Mouse (Mus musculus): ENCODE data around the gene Tns1. TPM values are rescaled to one million over a fixed set of nuclear protein-coding genes. Genes with fewer than 3 reads are reported as not detected.

Gene Tns1
- polyA plus RNA-seq, 1 experiment from 2014 or later, result 15.3 TPM

- Histone ChIP-seq H3K36me3 (peaks cover 46% of the 10 kb centered on the region), H3K27ac (no peak overlapping the region), H3K27me3 (ENCODE audit: insufficient read depth, poor library complexity, severe bottlenecking) (no peaks in the 10 kb centered on the region), H3K9me3 (no peaks in the 10 kb centered on the region), H3K4me1 (replicated peaks) (peaks cover 32% of the 10 kb centered on the region), H3K4me3 (no peak overlapping the region)
- DNase-seq (ENCODE audit: low spot score), result no peak
- WGBS, result 91% methylated on average over 13 of the region's 13 CpGs
These were observed 129.0 kb downstream of the Tns1 start for GRCm38 (mm10) chr1:73995063-73995810.

- no peaks in the 10 kb centered on the region for H3K27me3 ChIP-seq (ENCODE audit: insufficient read depth, poor library complexity, severe bottlenecking)
- no peak overlapping the region for H3K4me3 ChIP-seq
- DNase-seq (ENCODE audit: low spot score), result no peak
- WGBS, result 80% methylated on average over 7 of the region's 7 CpGs
- no peaks in the 10 kb centered on the region for H3K9me3 ChIP-seq
- H3K36me3 ChIP-seq, result peaks cover 52% of the 10 kb centered on the region
- peaks cover 20% of the 10 kb centered on the region for H3K4me1 ChIP-seq (replicated peaks)
- H3K27ac ChIP-seq, result no peak overlapping the region
These were observed 130.3 kb downstream of the Tns1 start for GRCm38 (mm10) chr1:73993901-73994426.

- H3K27ac ChIP-seq, result no peak overlapping the region
- peaks cover 16% of the 10 kb centered on the region for H3K4me1 ChIP-seq (replicated peaks)
- 85% methylated on average over 7 of the region's 7 CpGs for WGBS
- DNase-seq (ENCODE audit: low spot score), result no peak
- H3K27me3 ChIP-seq (ENCODE audit: insufficient read depth, poor library complexity, severe bottlenecking), result no peaks in the 10 kb centered on the region
- peaks cover 56% of the 10 kb centered on the region for H3K36me3 ChIP-seq
- H3K9me3 ChIP-seq, result no peaks in the 10 kb centered on the region
- H3K4me3 ChIP-seq, result no peak overlapping the region
These were observed 131.0 kb downstream of the Tns1 start for GRCm38 (mm10) chr1:73993279-73993678.

- Histone ChIP-seq H3K4me3 (no peak overlapping the region), H3K4me1 (replicated peaks) (peaks cover 20% of the 10 kb centered on the region), H3K9me3 (no peaks in the 10 kb centered on the region), H3K27me3 (ENCODE audit: insufficient read depth, poor library complexity, severe bottlenecking) (no peaks in the 10 kb centered on the region), H3K36me3 (peaks cover 57% of the 10 kb centered on the region), H3K27ac (peak overlapping the region; percentile 46)
- WGBS, result 59% methylated on average over 5 of the region's 5 CpGs
- DNase-seq (ENCODE audit: low spot score), result no peak
These were observed 131.9 kb downstream of the Tns1 start for GRCm38 (mm10) chr1:73992201-73992938.

GRCm38 (mm10) chr1:73991226-73991625 lies 133.0 kb downstream of the Tns1 start:
- WGBS, result 83% methylated on average over 7 of the region's 7 CpGs
- no peak for DNase-seq (ENCODE audit: low spot score)
- Histone ChIP-seq H3K4me1 (replicated peaks) (peaks cover 20% of the 10 kb centered on the region), H3K4me3 (no peak overlapping the region), H3K9me3 (no peaks in the 10 kb centered on the region), H3K27me3 (ENCODE audit: insufficient read depth, poor library complexity, severe bottlenecking) (no peaks in the 10 kb centered on the region), H3K36me3 (peaks cover 57% of the 10 kb centered on the region), H3K27ac (no peak overlapping the region)

- H3K27me3 ChIP-seq (ENCODE audit: insufficient read depth, poor library complexity, severe bottlenecking), result no peaks in the 10 kb centered on the region
- no peaks in the 10 kb centered on the region for H3K9me3 ChIP-seq
- H3K27ac ChIP-seq, result no peak overlapping the region
- peaks cover 53% of the 10 kb centered on the region for H3K36me3 ChIP-seq
- H3K4me3 ChIP-seq, result no peak overlapping the region
- H3K4me1 ChIP-seq (replicated peaks), result peaks cover 20% of the 10 kb centered on the region
- 88% methylated on average over 3 of the region's 3 CpGs for WGBS
- DNase-seq (ENCODE audit: low spot score), result no peak
These were observed 134.2 kb downstream of the Tns1 start for GRCm38 (mm10) chr1:73990024-73990423.

- Histone ChIP-seq H3K27me3 (ENCODE audit: insufficient read depth, poor library complexity, severe bottlenecking) (no peaks in the 10 kb centered on the region), H3K4me1 (replicated peaks) (peaks cover 17% of the 10 kb centered on the region), H3K9me3 (no peaks in the 10 kb centered on the region), H3K27ac (no peak overlapping the region), H3K36me3 (peaks cover 57% of the 10 kb centered on the region), H3K4me3 (no peak overlapping the region)
- no peak for DNase-seq (ENCODE audit: low spot score)
- 59% methylated on average over 9 of the region's 9 CpGs for WGBS
These were observed 136.5 kb downstream of the Tns1 start for GRCm38 (mm10) chr1:73987705-73988201.

GRCm38 (mm10) chr1:73986268-73987045 lies 137.8 kb downstream of the Tns1 start:
- Histone ChIP-seq H3K9me3 (no peaks in the 10 kb centered on the region), H3K4me3 (no peak overlapping the region), H3K27me3 (ENCODE audit: insufficient read depth, poor library complexity, severe bottlenecking) (no peaks in the 10 kb centered on the region), H3K36me3 (peaks cover 58% of the 10 kb centered on the region), H3K4me1 (replicated peaks) (peaks cover 10% of the 10 kb centered on the region; the same call in 1 of the 2 replicates), H3K27ac (no peak overlapping the region)
- WGBS, result 41% methylated on average over 6 of the region's 6 CpGs
- DNase-seq (ENCODE audit: low spot score), result no peak

GRCm38 (mm10) chr1:73985611-73986010 lies 138.6 kb downstream of the Tns1 start:
- no peak for DNase-seq (ENCODE audit: low spot score)
- no peak overlapping the region for H3K4me3 ChIP-seq
- H3K4me1 ChIP-seq (replicated peaks), result peaks cover 10% of the 10 kb centered on the region; the same call in 1 of the 2 replicates
- WGBS, result 80% methylated on average over 4 of the region's 4 CpGs
- peaks cover 56% of the 10 kb centered on the region for H3K36me3 ChIP-seq
- H3K27ac ChIP-seq, result no peak overlapping the region
- H3K27me3 ChIP-seq (ENCODE audit: insufficient read depth, poor library complexity, severe bottlenecking), result no peaks in the 10 kb centered on the region
- H3K9me3 ChIP-seq, result no peaks in the 10 kb centered on the region

GRCm38 (mm10) chr1:73979214-73979613 lies 145.0 kb downstream of the Tns1 start:
- WGBS, result 73% methylated on average over 3 of the region's 3 CpGs
- Histone ChIP-seq H3K27me3 (ENCODE audit: insufficient read depth, poor library complexity, severe bottlenecking) (no peaks in the 10 kb centered on the region), H3K27ac (no peak overlapping the region), H3K4me1 (replicated peaks) (peaks cover 2% of the 10 kb centered on the region; the same call in 1 of the 2 replicates), H3K9me3 (no peaks in the 10 kb centered on the region), H3K4me3 (no peak overlapping the region), H3K36me3 (peaks cover 48% of the 10 kb centered on the region)
- DNase-seq (ENCODE audit: low spot score), result no peak

GRCm38 (mm10) chr1:73978576-73978975 lies 145.7 kb downstream of the Tns1 start:
- H3K36me3 ChIP-seq, result peaks cover 47% of the 10 kb centered on the region
- H3K27me3 ChIP-seq (ENCODE audit: insufficient read depth, poor library complexity, severe bottlenecking), result no peaks in the 10 kb centered on the region
- peaks cover 8% of the 10 kb centered on the region for H3K4me1 ChIP-seq (replicated peaks)
- H3K9me3 ChIP-seq, result no peaks in the 10 kb centered on the region
- 100% methylated on average over 1 of the region's 1 CpGs for WGBS
- no peak overlapping the region for H3K4me3 ChIP-seq
- no peak for DNase-seq (ENCODE audit: low spot score)
- no peak overlapping the region for H3K27ac ChIP-seq

GRCm38 (mm10) chr1:73973992-73974391 lies 150.3 kb downstream of the Tns1 start:
- Histone ChIP-seq H3K27ac (no peak overlapping the region), H3K4me3 (no peak overlapping the region), H3K36me3 (peaks cover 17% of the 10 kb centered on the region), H3K4me1 (replicated peaks) (peaks cover 31% of the 10 kb centered on the region), H3K27me3 (ENCODE audit: insufficient read depth, poor library complexity, severe bottlenecking) (peaks cover 4% of the 10 kb centered on the region; the same call in 1 of the 2 replicates), H3K9me3 (no peaks in the 10 kb centered on the region)
- WGBS, result 69% methylated on average over 9 of the region's 9 CpGs
- no peak for DNase-seq (ENCODE audit: low spot score)
